Mouse (Mus musculus) embryo, embryonic 9.5 days (tissue): ENCODE measurements around the gene Tmem9.
A peak's percentile ranks its signal among the peaks of the same experiment; 100 is the strongest.

Experiments
- DNase-seq: peaks from one replicate; pipeline ENCODE4 v3.0.0-alpha.2; 2017; ENCODE audit errors: extremely low spot score

Gene Tmem9

GRCm38 (mm10) chr1:136007211-136008158, at the start of gene Tmem9:
Gene Tmem9 (plus strand): TSS chr1:136008150.
- peak; percentile 78 for DNase-seq

GRCm38 (mm10) chr1:135958483-135958882, 49.5 kb upstream of the Tmem9 start:
- DNase-seq, result peak; percentile 55

GRCm38 (mm10) chr1:135963177-135963576, 44.8 kb upstream of the Tmem9 start:
- DNase-seq, result no peak

GRCm38 (mm10) chr1:135964561-135964960, 43.4 kb upstream of the Tmem9 start:
- DNase-seq, result no peak

- DNase-seq, result no peak
Observed at GRCm38 (mm10) chr1:135967739-135968138, 40.2 kb upstream of the Tmem9 start.

GRCm38 (mm10) chr1:135970486-135970885, 37.5 kb upstream of the Tmem9 start:
- DNase-seq, result no peak

- DNase-seq, result no peak
Observed at GRCm38 (mm10) chr1:135972576-135972975, 35.4 kb upstream of the Tmem9 start.

GRCm38 (mm10) chr1:135984105-135984504, 23.8 kb upstream of the Tmem9 start:
- DNase-seq, result no peak

- no peak for DNase-seq
Observed at GRCm38 (mm10) chr1:135989876-135990275, 18.1 kb upstream of the Tmem9 start.

- no peak for DNase-seq
Observed at GRCm38 (mm10) chr1:135993470-135993869, 14.5 kb upstream of the Tmem9 start.

GRCm38 (mm10) chr1:135997537-135997936, 10.4 kb upstream of the Tmem9 start:
- no peak for DNase-seq

- no peak for DNase-seq
Observed at GRCm38 (mm10) chr1:135999720-136000287, 8.1 kb upstream of the Tmem9 start.

GRCm38 (mm10) chr1:136001438-136001837, 6.5 kb upstream of the Tmem9 start:
- no peak for DNase-seq

- no peak for DNase-seq
Observed at GRCm38 (mm10) chr1:136006292-136006748, 1.6 kb upstream of the Tmem9 start, which contains the start of gene Igfn1. Gene Igfn1 (minus strand): TSS chr1:136006342.

GRCm38 (mm10) chr1:136008159-136008533, 196 bp downstream of the Tmem9 start:
- no peak for DNase-seq

GRCm38 (mm10) chr1:136010247-136010646, 2.3 kb downstream of the Tmem9 start:
- DNase-seq, result no peak

- no peak for DNase-seq
Observed at GRCm38 (mm10) chr1:136013513-136013912, 5.6 kb downstream of the Tmem9 start.

GRCm38 (mm10) chr1:136014796-136015502, 7.0 kb downstream of the Tmem9 start:
- no peak for DNase-seq

GRCm38 (mm10) chr1:136017307-136017706, 9.4 kb downstream of the Tmem9 start:
- no peak for DNase-seq

GRCm38 (mm10) chr1:136017907-136018313, 10.0 kb downstream of the Tmem9 start:
- peak; percentile 93 for DNase-seq

GRCm38 (mm10) chr1:136018390-136019189, 10.6 kb downstream of the Tmem9 start:
- peak; percentile 73 for DNase-seq
